Mouse (Mus musculus) spleen, embryonic (tissue): Measurements from ENCODE around the gene Ptbp3.

Experiments
- CTCF ChIA-PET: fragments of 350-600 bp; sonication (Branson Sonifier 250); formaldehyde crosslinking; loops from one replicate; lab custom pipeline; 2022; lab: Charles Lee

The Ptbp3 gene

GRCm38 (mm10) chr4:59549175-59549976 lies at the start of gene Ptbp3:
TSS of gene Ptbp3 (minus strand) at chr4:59549364.
- CTCF ChIA-PET, result interaction anchor here (0.6 kb wide), 1 partner anchor 284 kb away, joined by 3 read pairs; no protein-coding TSS in a partner anchor

GRCm38 (mm10) chr4:59596556-59596955 lies 47.4 kb upstream of the Ptbp3 start:
- CTCF ChIA-PET, result interaction anchor here (0.6 kb wide), 2 partner anchors 98 to 385 kb away, joined by 3 read pairs; no protein-coding TSS in a partner anchor

GRCm38 (mm10) chr4:59594614-59595013 lies 45.5 kb upstream of the Ptbp3 start:
- CTCF ChIA-PET, result interaction anchor here (0.7 kb wide), 1 partner anchor 213 kb away, joined by 5 read pairs; no protein-coding TSS in a partner anchor

- CTCF ChIA-PET, result no interaction called here
Observed at GRCm38 (mm10) chr4:59587872-59588226, 38.7 kb upstream of the Ptbp3 start.

- CTCF ChIA-PET, result no interaction called here
Observed at GRCm38 (mm10) chr4:59587215-59587871, 38.2 kb upstream of the Ptbp3 start.

- CTCF ChIA-PET, result no interaction called here
Observed at GRCm38 (mm10) chr4:59585097-59585496, 35.9 kb upstream of the Ptbp3 start.

GRCm38 (mm10) chr4:59582186-59582585 lies 33.0 kb upstream of the Ptbp3 start:
- CTCF ChIA-PET, result no interaction called here

- CTCF ChIA-PET, result no interaction called here
Observed at GRCm38 (mm10) chr4:59581314-59582185, 32.4 kb upstream of the Ptbp3 start, which contains the start of gene Hsdl2. TSS of gene Hsdl2 (plus strand) at chr4:59581563.

GRCm38 (mm10) chr4:59580495-59581281 lies 31.5 kb upstream of the Ptbp3 start:
- CTCF ChIA-PET, result no interaction called here

- CTCF ChIA-PET, result no interaction called here
Observed at GRCm38 (mm10) chr4:59575184-59575958, 26.2 kb upstream of the Ptbp3 start.

- CTCF ChIA-PET, result no interaction called here
Observed at GRCm38 (mm10) chr4:59572521-59573118, 23.5 kb upstream of the Ptbp3 start.

GRCm38 (mm10) chr4:59570519-59570918 lies 21.4 kb upstream of the Ptbp3 start:
- CTCF ChIA-PET, result interaction anchor here (0.7 kb wide), 2 partner anchors 41 to 287 kb away, joined by 6 read pairs; no protein-coding TSS in a partner anchor

GRCm38 (mm10) chr4:59569538-59569937 lies 20.4 kb upstream of the Ptbp3 start:
- CTCF ChIA-PET, result interaction anchor here (0.6 kb wide), 4 partner anchors 8 to 211 kb away, joined by 3 to 18 read pairs (median 4); no protein-coding TSS in a partner anchor

- CTCF ChIA-PET, result interaction anchor here (0.6 to 0.7 kb wide), 2 partner anchors 206 to 710 kb away, joined by 3 to 5 read pairs; no protein-coding TSS in a partner anchor
Observed at GRCm38 (mm10) chr4:59567576-59568260, 18.6 kb upstream of the Ptbp3 start.

- CTCF ChIA-PET, result no interaction called here
Observed at GRCm38 (mm10) chr4:59565571-59566188, 16.5 kb upstream of the Ptbp3 start.

GRCm38 (mm10) chr4:59564128-59564527 lies 15.0 kb upstream of the Ptbp3 start:
- CTCF ChIA-PET, result no interaction called here

GRCm38 (mm10) chr4:59560141-59560540 lies 11.0 kb upstream of the Ptbp3 start:
- CTCF ChIA-PET, result no interaction called here

GRCm38 (mm10) chr4:59558096-59558720 lies 9.0 kb upstream of the Ptbp3 start:
- CTCF ChIA-PET, result interaction anchor here (0.7 to 0.8 kb wide), 2 partner anchors 11 to 137 kb away, joined by 4 read pairs; no protein-coding TSS in a partner anchor
